Mouse (Mus musculus): ENCODE results near the gene Cela3b. TPM values are rescaled to one million over a fixed set of nuclear protein-coding genes. Genes with fewer than 3 reads are reported as not detected.

Cela3b gene
- total RNA-seq, 2 experiments from 2014 or later, result not detected

DNA sequence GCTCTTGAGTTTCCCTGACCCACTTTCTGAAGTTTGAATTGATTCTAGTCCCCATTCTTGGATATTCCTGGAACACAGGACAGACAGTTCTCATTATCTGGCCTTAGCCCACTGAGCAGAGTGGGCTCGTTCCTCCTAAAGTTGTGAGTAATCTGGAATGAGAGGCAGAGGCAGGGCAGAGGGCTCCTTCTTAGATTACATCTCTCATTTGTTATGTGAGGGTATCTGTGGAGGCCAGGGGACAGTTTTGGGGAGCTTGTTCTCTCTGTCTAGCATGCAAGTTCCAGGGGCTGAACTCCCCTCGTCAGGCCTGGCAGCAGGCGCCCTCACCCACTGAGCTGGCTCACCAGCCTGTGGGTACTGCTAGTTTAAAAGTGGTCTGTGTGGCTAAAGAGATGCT is 51.3 kb downstream of the Cela3b start:
- TF ChIP-seq CTCF (IDR thresholded peaks at IDR 0.05), result no peak
- intact Hi-C loops (cut with DNase I), result no loop called here
- no peak overlapping the region for H3K4me3 ChIP-seq
- H3K27ac ChIP-seq, result no peak overlapping the region
- no peak for DNase-seq (ENCODE audit: extremely low spot score in 1 of 2, low spot score in 2 of 2)

DNA sequence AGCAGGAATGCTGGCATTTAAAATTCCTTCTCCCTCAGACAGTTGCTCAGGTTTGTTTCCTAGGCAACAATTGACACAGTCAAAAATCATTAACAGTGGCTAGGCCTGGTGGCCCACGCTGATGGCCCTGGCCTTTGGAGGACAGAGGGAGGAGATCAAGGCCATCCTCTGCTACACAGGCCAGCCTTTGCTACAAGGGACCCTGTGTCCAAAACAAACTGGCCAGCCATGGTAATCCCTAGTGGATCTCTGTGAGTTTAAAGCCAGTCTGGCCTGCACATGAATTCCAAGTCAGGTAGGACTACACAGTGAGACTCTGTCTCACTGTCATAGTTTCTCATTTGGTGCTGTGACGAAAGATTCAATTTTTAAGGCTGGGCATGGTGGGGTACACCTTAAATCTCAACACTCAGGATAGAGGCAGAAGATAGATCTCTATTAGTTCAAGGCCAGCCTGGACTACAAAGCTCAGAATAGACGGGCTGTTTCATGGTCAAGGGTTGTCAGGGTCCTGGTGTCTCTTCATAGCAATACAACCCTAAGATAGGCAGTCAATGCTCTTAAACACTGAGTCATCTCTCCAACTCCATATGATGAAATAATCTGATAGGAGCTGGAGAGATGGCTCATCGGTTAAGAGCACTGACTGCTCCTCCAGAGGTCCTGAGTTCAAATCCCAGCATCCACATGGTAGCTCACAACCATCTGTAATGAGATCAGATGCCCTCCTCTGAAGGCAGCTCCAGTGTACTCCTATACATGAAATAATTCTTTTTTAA is 52.6 kb downstream of the Cela3b start:
- intact Hi-C loops (cut with DNase I), result no loop called here
- no peak for TF ChIP-seq CTCF (IDR thresholded peaks at IDR 0.05)
- no peak overlapping the region for H3K27ac ChIP-seq
- H3K4me3 ChIP-seq, result no peak overlapping the region
- DNase-seq (ENCODE audit: extremely low spot score in 1 of 2, low spot score in 2 of 2), result no peak

DNA sequence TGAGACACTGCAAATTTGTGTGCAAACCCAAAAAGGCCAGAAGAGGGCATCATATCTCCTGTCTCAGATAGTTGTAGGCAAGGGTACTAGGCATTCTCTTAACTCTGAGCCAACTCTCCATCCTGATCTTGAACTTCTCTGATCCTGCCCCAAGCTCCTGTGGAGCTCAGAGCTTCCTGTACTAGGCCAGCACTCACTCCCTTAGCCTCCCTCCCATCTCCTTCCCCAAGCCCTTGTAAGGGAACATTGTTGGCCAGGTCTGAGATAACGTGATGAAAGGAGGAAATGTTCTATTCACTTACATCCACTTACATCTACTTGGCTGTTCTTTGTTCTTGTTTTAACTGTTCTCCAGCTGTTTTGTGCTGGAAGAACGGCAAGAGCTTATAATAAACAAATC is 53.6 kb downstream of the Cela3b start:
- intact Hi-C loops (cut with DNase I), result no loop called here
- Histone ChIP-seq H3K27ac (no peak overlapping the region), H3K4me3 (no peak overlapping the region)
- DNase-seq (ENCODE audit: extremely low spot score in 1 of 2, low spot score in 2 of 2), result no peak
- TF ChIP-seq CTCF (IDR thresholded peaks at IDR 0.05), result no peak

DNA sequence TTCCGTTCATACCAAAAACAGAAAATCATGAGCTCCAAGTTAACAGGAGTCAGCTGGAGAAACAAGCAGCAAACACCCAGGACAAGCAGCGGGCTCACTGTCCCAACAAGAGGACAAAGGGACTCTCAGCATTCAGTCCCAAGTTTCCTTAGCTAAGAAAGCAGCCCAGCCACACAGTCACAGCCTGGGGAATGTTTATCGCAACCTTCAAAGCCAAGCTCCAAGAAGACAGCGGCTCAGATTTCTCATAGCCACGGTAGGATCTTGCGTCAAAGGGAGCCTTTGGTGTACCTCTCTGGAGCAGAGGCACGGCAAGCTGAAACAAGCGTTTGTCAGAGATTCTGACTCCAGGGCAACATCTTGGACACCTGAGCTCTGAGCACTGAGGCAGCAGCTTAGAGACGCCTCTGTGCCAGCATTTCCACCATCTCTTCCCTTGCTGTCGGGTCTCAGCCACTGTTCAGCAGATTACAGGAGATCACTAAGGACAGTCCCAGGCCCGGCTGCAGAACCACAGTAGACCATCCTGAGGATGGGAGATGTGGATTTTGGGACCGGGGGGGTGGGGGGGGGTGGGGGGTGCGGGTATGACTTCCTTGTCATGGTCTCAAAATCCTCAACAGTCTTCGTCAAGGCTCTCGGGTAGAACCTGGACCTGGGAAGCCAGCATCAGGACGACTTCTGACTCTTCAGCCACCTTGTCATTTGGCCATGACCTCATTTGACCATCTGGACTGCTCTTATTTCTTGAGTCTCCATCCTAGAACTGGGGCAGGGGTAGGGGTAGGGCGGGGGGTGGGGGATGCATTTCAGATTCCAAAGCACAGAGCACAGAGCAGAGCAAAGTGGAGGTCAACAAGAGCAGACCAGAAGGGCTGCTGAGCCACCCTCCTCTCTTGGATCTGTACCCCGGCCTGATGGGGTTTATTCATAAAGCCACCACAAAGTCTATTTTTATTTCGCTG is 54.7 kb downstream of the Cela3b start:
- intact Hi-C loops (cut with DNase I), result no loop called here
- TF ChIP-seq CTCF (IDR thresholded peaks at IDR 0.05), result no peak
- Histone ChIP-seq H3K4me3 (no peak overlapping the region), H3K27ac (no peak overlapping the region)
- no peak for DNase-seq (ENCODE audit: extremely low spot score in 1 of 2, low spot score in 2 of 2)

DNA sequence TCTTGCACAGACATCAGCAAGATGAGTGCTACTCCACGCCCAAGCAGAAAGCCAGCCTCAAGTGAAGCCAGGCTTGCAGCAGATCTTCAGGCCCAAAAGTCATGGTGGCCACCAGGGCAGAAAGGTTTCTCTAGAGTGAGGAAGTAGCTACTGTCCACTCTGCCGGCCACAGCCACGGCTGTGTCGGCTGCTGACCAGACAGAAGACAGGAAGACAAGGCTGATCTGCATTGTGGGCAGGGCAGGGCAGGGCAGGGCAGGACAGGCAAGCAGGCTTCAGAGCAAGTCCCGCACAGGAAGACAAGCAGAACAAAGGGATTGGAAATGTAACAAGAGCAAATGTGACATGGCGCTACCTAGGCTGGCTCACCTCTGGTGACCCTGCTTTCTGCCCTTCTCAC is 56.6 kb downstream of the Cela3b start:
- TF ChIP-seq CTCF (IDR thresholded peaks at IDR 0.05), result no peak
- H3K4me3 ChIP-seq, result no peak overlapping the region
- intact Hi-C loops (cut with DNase I), result no loop called here
- H3K27ac ChIP-seq, result no peak overlapping the region; the same call in 1 of the 2 replicates
- DNase-seq (ENCODE audit: extremely low spot score in 1 of 2, low spot score in 2 of 2), result no peak

DNA sequence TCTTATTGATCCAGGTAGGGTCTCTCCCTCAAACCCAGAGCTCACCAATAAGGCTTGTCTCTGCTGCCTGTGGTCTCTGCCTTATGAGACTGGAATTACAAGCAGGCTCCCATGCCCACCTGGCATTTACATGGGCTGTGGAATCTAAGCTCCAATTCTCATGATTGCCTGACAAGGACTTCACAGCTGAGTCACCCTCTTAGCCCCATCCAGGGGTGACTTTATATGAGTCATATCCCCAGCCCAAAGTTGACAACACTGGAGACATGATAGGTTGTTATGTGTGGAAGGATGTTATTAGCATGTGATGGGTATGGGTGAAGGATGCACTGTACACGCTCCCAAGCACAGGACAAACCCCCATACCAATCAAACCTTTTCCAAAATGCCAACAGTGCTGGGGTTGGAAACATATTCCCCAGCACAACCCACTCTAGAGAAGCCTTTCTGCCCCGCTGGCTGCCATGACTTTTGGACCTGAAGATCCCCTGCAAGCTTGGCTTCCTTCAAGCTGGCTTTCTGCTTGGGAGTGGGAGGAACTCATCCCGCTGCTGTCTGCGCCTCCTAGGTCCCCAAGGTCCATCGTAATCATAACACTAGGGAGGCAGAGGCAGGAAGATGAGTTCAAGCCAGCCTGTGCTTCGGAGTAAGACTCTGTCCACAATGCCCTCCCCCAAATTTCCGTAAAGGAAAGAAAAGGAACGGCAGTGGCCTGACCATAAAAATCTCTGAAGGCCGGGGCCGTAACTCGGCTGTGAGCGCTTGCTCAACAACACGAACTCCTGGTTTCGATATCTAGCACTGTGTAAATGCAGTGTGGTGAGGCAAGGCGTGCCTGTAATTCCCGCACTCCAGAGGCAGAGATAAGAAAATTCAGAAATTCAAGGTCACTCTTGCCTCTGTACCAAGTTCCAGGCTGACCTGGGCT is 58.5 kb downstream of the Cela3b start:
- no peak overlapping the region for H3K4me3 ChIP-seq
- intact Hi-C loops (cut with DNase I), result no loop called here
- H3K27ac ChIP-seq, result no peak overlapping the region
- TF ChIP-seq CTCF (IDR thresholded peaks at IDR 0.05), result no peak
- DNase-seq (ENCODE audit: extremely low spot score in 1 of 2, low spot score in 2 of 2), result no peak

Other genes starting within 250 kb of the Cela3b start
- 10 to 100 TPM; 13.1 to 14.1 TPM for gene Wnt4, start 153.1 kb downstream of the Cela3b start, total RNA-seq (2021)
- 100 to 1,000 TPM; 294 to 318 TPM for gene Cdc42, start 72.8 kb downstream of the Cela3b start, total RNA-seq (2021)
- gene Cela3a, start 20.7 kb downstream of the Cela3b start, total RNA-seq (2021), result not detected
- not detected for gene 1700013G24Rik, start 22.7 kb upstream of the Cela3b start, total RNA-seq (2021)
- gene Hspg2, start 38.2 kb upstream of the Cela3b start, total RNA-seq (2021), result 1 to 10 TPM; 5.5 to 6.5 TPM
- gene Ldlrad2, start 144.0 kb upstream of the Cela3b start, total RNA-seq (2021), result not detected
- 100 to 1,000 TPM; 128 to 144 TPM for gene Usp48, start 163.2 kb upstream of the Cela3b start, total RNA-seq (2021)
- gene Rap1gap, start 234.2 kb upstream of the Cela3b start, total RNA-seq (2021), result 100 to 1,000 TPM; 267 to 315 TPM

Measured in left cerebral cortex, adult 2 months (tissue).